Mouse (Mus musculus) frontal cortex, postnatal 14 days (tissue): ENCODE data around the gene Drosha.
"Not testable (repeated sequence)": the region's sequence is repeated elsewhere in the genome, so short reads cannot be mapped to it uniquely, and the experiment has no call there.

Experiments
- DNase-seq, 2 experiments: peaks; one replicate each; pipeline ENCODE4 v3.0.0; 2022; ENCODE audit warnings: low spot score in 2 of 2

The Drosha gene

GRCm38 (mm10) chr15:12937326-12937725 is 112.7 kb downstream of the Drosha start:
- DNase-seq = not testable (repeated sequence)

DNA sequence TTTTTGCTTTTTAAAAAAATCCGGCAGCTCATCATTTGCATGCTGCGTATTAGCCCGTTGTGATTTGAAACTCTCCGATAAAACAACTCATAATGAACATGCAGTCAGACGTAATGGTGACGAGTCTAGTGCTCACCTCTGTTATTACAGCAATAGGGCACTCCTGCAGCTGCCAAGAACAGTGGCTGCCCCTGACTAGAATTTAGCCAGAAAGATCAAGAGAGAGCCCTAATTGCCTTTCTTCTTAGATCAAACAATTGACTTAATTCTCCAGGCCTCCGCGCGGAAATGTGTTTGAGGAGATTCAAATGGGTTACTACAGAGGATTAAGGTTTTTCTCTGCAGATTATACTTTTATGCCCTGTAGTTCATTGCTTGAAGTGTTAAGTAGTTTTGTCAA is 116.5 kb downstream of the Drosha start:
- no peak for DNase-seq

GRCm38 (mm10) chr15:12941651-12942180 is 117.1 kb downstream of the Drosha start:
- DNase-seq = no peak

- no peak for DNase-seq
Observed at GRCm38 (mm10) chr15:12942424-12942823, 117.8 kb downstream of the Drosha start.

DNA sequence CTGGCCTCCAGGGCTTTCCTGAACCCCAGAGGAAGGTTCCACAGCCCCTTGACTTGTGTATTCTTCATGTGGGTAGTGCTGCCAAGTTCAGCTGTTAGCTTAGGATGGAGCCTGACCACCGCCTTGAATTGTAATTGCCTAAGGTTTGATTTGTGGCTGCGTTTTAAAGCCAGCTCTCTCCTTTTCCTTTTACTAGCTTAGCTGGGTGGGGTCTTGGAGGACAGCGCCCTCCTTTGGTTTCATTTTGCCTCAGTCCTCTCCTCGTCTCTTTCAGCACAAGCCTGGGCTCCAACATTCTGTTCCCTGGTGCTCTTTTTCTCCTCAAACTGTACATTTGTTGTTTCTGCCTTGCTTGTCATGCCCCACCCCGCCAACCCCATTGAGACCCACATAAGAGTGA is 133.4 kb downstream of the Drosha start:
- no peak for DNase-seq

DNA sequence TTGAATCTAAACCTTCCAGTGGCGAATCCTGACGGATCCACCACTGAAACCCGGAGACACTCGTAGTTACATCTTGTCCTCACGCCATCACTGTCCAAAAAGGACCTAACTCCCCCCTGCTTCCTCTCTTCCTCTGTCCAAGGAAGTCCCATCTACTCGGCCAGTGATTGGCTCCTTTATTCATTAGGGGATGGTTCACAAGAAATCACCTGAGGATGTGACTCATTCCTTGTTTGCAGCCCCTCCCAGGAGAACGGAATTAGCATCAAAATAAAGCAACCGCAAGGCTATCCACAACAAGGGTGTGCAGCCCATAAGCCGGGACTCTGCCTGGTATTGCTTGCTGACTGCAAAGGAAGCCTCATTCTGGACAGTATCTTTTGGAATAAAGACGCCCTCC is 137.6 kb downstream of the Drosha start:
- DNase-seq = no peak

DNA sequence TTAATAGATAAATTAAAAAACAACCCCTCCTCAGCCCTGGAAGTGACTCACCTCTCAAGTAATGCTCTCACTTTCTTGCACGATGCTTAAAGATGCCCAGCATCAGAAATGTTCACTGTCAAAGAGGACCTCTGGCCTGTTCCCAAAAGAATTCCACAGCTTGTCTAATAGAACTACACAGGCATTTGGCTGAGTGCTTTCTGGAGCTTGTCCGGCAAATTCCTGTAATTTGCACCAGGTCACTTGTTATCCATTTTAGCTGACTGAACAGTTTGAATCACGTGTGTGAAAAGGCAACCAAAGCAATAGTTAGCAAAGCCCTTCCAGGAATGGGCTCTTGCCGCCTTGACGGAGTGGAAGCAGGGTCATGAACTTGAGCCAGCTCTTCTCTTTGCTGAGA is 140.6 kb downstream of the Drosha start:
- DNase-seq = no peak

GRCm38 (mm10) chr15:12968815-12969214 is 144.2 kb downstream of the Drosha start:
- no peak for DNase-seq

DNA sequence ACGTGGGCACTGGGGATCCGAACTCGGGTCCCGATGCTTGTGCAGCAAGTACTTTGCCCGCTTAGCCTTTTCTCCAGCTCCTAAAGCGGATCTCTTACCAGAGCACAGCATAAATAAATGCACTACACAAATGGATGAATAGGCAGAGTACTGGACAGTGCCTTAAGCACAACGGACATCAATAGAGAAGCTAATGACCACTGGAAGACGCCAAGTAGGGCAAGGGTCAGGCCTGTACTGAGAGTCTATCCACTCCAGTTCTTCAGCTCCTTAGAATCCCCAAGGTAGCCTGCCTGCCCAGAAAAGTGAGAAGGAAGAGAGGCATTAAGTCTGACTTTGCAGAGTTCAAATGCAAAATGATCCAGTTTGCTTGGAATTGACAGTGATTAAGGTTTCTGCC is 147.8 kb downstream of the Drosha start:
- DNase-seq = no peak
